Mouse (Mus musculus) layer of hippocampus, postnatal 14 days (tissue): ENCODE data around the gene Odam. TPM values are rescaled to one million over a fixed set of nuclear protein-coding genes. Genes with fewer than 3 reads are reported as not detected.

Experiments
- DNase-seq, 2 experiments: peaks; one replicate each; pipeline ENCODE4 v3.0.0; 2021 to 2022; ENCODE audit warnings: low spot score in 2 of 2, mixed read lengths in 1 of 2
- long read RNA-seq, 2 experiments: library from polyadenylated mRNA; stranded (forward); transcript quantifications; one replicate each; pipeline ENCODE4 v2.0.0; 2021
- total RNA-seq, 2 experiments: library from RNA; stranded (reverse); gene quantifications; 2 replicates each; pipeline ENCODE4 v1.2.3; 2021

Odam gene
- not detected for total RNA-seq
- long read RNA-seq, experiment 1: 0 reads
- long read RNA-seq, experiment 2: 0 reads

DNA sequence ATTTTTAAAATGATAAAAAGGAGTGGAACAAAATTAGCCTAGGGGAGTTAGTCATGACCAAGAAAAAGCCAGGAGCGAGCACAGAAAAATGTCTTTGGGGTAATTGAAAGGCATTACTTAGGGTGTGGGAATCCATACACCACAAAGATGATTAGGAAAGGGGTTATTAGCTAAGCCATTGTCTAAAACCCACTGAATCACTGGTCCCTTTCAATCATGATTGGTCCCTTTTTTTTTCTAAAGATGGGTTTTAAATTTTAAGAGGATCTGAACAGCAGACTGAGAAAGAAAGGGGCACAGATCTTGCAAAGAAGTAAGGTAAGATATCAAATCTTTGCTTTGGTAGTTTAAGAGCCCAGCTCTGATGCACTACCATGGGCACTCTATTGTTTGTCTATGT, at the start of gene Odam:
Odam (plus strand) TSS at position 301 of the 400 bp plus-strand sequence.
- no peak for DNase-seq

DNA sequence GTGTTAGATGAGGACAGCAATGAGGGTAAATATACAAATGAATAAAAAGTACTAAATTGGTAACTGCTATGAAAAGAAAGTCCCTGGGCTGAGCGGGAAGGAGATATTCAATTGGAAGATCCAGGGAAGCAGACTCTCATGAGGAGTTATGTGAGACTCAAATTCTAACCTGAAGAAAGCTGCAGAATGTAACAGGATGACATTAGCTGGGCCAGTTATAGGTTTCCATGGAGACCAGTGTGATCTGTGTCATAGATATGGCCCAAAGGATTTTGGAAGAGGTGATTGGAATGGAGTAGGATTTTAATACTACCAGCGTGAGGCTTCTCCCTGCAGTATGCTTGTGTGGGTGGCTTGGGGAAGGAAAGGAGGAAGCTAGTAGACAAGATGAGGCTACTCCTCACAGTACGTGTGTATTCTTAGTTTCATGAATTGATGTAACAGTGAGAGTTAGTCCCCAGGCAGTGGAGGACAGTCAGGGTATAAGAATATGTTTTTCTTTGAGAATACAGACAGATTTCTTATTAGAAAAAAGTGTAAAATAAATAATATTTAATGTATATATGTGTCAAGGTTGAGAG, 29.6 kb upstream of the Odam start:
- no peak for DNase-seq

GRCm38 (mm10) chr5:87870084-87870483, 14.7 kb upstream of the Odam start:
- DNase-seq: no peak

GRCm38 (mm10) chr5:87871423-87871822, 13.4 kb upstream of the Odam start:
- DNase-seq: no peak

DNA sequence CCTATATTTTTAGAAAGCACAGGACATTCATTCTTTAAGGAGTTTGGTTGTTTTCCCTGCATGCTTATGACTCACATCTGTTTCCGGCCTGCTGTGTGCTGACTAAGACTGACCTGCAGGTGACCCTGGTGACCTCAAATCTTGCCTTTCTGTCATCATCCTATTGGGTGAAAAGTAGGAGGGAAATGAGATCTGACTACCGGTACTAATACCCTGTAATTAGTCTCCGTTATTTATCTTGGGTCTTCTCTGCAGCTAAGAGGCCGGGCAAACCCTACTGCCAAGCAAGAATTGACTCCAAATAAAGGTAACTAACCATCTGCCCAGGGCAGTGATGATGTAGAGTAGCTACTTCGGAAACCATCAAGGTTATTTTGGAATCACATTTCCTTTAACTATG, 40.5 kb downstream of the Odam start, which contains the start of gene Csn3:
Csn3 (plus strand) TSS at position 208 of the 400 bp plus-strand sequence.
- no peak for DNase-seq

DNA sequence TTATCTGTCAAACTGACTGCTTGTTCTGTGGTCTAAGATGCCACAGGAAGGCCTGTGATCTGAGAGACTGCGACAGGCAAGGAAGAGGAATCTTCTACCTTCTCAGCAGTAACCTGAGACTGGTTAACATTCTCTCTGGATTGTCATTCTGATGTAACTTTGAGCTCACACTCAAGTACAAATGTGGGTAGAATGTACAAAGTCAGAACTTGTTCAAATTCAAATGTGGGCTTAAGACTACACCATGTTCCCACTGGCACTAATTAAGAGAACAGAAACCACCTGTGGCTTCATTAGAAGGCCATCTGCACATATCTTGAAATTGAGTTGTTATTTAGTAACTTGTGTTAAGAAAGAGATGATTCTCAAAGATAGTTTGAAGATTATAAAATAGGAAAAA, 46.8 kb downstream of the Odam start:
- DNase-seq: peak in 1 of 2 experiments; percentile 8

- DNase-seq: peak in 1 of 2 experiments; percentile 37
Measured at GRCm38 (mm10) chr5:87940752-87941151, 55.9 kb downstream of the Odam start.

GRCm38 (mm10) chr5:87942515-87942914, 57.7 kb downstream of the Odam start:
- DNase-seq: no peak

Other genes starting within 250 kb of the Odam start
- not detected for gene Csn1s1, start 218.8 kb upstream of the Odam start, total RNA-seq
- gene Csn2, start 185.4 kb upstream of the Odam start, total RNA-seq: not detected
- not detected for gene Csn1s2a, start 110.5 kb upstream of the Odam start, total RNA-seq
- not detected for gene Csn1s2b, start 76.9 kb upstream of the Odam start, total RNA-seq
- gene Prr27, start 59.3 kb upstream of the Odam start, total RNA-seq: not detected
- gene Csn3, start 40.5 kb downstream of the Odam start, total RNA-seq: not detected
- gene 2310003L06Rik, start 84.4 kb downstream of the Odam start, total RNA-seq: not detected
- gene Gm28434, start 84.5 kb downstream of the Odam start, total RNA-seq: not detected
- not detected for gene Cabs1, start 94.4 kb downstream of the Odam start, total RNA-seq
- gene Smr3a, start 117.5 kb downstream of the Odam start, total RNA-seq: not detected
- gene Smr2, start 201.5 kb downstream of the Odam start, total RNA-seq: not detected
- gene Gm11116, start 226.5 kb downstream of the Odam start, total RNA-seq: not detected